Comparison of ENCODE assay signal across 24 mouse cellular contexts in genomic region chr3:83812863-83813262, GRCm38 (mm10). TPM values are rescaled to one million over a fixed set of nuclear protein-coding genes. Genes with fewer than 3 reads are reported as not detected.
DNase-seq lines count a peak whose midpoint lies in the region; ATAC-seq and TF ChIP-seq lines count a peak whose summit lies in the region.
"Had no signal": no experiment of that assay in that cellular context is flagged by ENCODE, and none has a peak within 500 bp of the region (broad histone marks: within the 10 kb centered on the region; RNA-seq: fewer than 3 reads in every experiment).

No protein-coding gene starts in this region.

- TF ChIP-seq CTCF in spleen, adult 2 months (IDR thresholded peaks at IDR 0.05; ENCODE audit: extremely low read depth, insufficient read depth, insufficient read length, insufficient replicate concordance): no peak

- H3K4me2 ChIP-seq in heart, embryonic 12.5 days: no peak overlapping the region
- no peak overlapping the region for H3K4me2 ChIP-seq in forebrain, embryonic 14.5 days (ENCODE audit: low read length)
- H3K4me2 ChIP-seq: forebrain, embryonic 13.5 days; hindbrain, embryonic 12.5 days had no signal

- H3K27ac ChIP-seq in heart, embryonic 12.5 days (ENCODE audit: poor library complexity, severe bottlenecking): no peak overlapping the region
- H3K27ac ChIP-seq in spleen, adult 2 months (ENCODE audit: insufficient read depth, low read length): peak overlapping the region; percentile 61; the same call in 1 of the 2 replicates
- no peak overlapping the region for H3K27ac ChIP-seq in forebrain, embryonic 14.5 days (ENCODE audit: low read depth, low read length)
- H3K27ac ChIP-seq: forebrain, embryonic 10.5 days; forebrain, embryonic 13.5 days; heart, adult 2 months; heart, embryonic 10.5 days; hindbrain, embryonic 12.5 days had no signal

- TF ChIP-seq POLR2A in spleen, adult 2 months (IDR thresholded peaks at IDR 0.05; ENCODE audit: low read depth, low read length): no peak

- no peak for ATAC-seq in cerebellum, adult (ENCODE audit: insufficient number of reproducible peaks, low FRiP score, low TSS enrichment)
- ATAC-seq in heart, embryonic 12.5 days (ENCODE audit: insufficient number of reproducible peaks, low FRiP score): no peak
- ATAC-seq in forebrain, embryonic 14.5 days: no peak
- ATAC-seq: activated CD4-positive, CD25-positive, alpha-beta regulatory T cell, adult 4 months; forebrain, embryonic 13.5 days; hindbrain, embryonic 16.5 days; inflammation-experienced regulatory T-cells, adult 6 months; intestine, embryonic 16.5 days had no signal

- H3K9me3 ChIP-seq in heart, embryonic 12.5 days (replicated peaks): no peaks in the 10 kb centered on the region
- H3K9me3 ChIP-seq in forebrain, embryonic 14.5 days (replicated peaks; ENCODE audit: control insufficient read depth, low read length): no peaks in the 10 kb centered on the region
- H3K9me3 ChIP-seq: forebrain, embryonic 10.5 days; forebrain, embryonic 13.5 days; heart, embryonic 10.5 days; hindbrain, embryonic 12.5 days had no signal

- H3K4me1 ChIP-seq in heart, embryonic 12.5 days (replicated peaks): no peaks in the 10 kb centered on the region
- peaks cover 17% of the 10 kb centered on the region; the same call in 1 of the 2 replicates for H3K4me1 ChIP-seq in spleen, adult 2 months (ENCODE audit: control insufficient read depth, insufficient read depth, insufficient read length)
- no peaks in the 10 kb centered on the region for H3K4me1 ChIP-seq in forebrain, embryonic 14.5 days (ENCODE audit: control insufficient read depth, insufficient read depth, low read length)
- H3K4me1 ChIP-seq: forebrain, embryonic 10.5 days; forebrain, embryonic 13.5 days; heart, embryonic 10.5 days; hindbrain, embryonic 12.5 days had no signal

- H3K27me3 ChIP-seq in heart, embryonic 12.5 days (replicated peaks): no peaks in the 10 kb centered on the region
- no peaks in the 10 kb centered on the region for H3K27me3 ChIP-seq in spleen, adult 2 months (ENCODE audit: control insufficient read depth, insufficient read depth, low read length)
- H3K27me3 ChIP-seq in forebrain, embryonic 14.5 days (replicated peaks; ENCODE audit: control insufficient read depth, insufficient read depth, low read length): no peaks in the 10 kb centered on the region
- H3K27me3 ChIP-seq: forebrain, embryonic 13.5 days; hindbrain, embryonic 12.5 days had no signal

- H3K9ac ChIP-seq in heart, embryonic 12.5 days: no peak overlapping the region
- no peak overlapping the region for H3K9ac ChIP-seq in forebrain, embryonic 14.5 days (ENCODE audit: low read length)
- H3K9ac ChIP-seq: forebrain, embryonic 13.5 days; hindbrain, embryonic 12.5 days had no signal

- H3K36me3 ChIP-seq in heart, embryonic 12.5 days: no peaks in the 10 kb centered on the region
- H3K36me3 ChIP-seq in spleen, adult 2 months (ENCODE audit: control insufficient read depth, insufficient read depth, low read length): no peaks in the 10 kb centered on the region
- H3K36me3 ChIP-seq in forebrain, embryonic 14.5 days (ENCODE audit: control insufficient read depth, insufficient read depth, low read length): no peaks in the 10 kb centered on the region
- H3K36me3 ChIP-seq: forebrain, embryonic 10.5 days; heart, embryonic 10.5 days; hindbrain, embryonic 12.5 days had no signal

- peak; percentile 4 for DNase-seq in cerebellum, adult 9-10 months
- DNase-seq in heart, adult 11 months: peak; percentile 52
- no peak for DNase-seq in spleen, adult 2 months (ENCODE audit: low read depth in 1 of 2, low spot score in 2 of 2)
- DNase-seq in spleen, postnatal 36 days (ENCODE audit: low spot score in 2 of 2): no peak
- DNase-seq in cerebellum, postnatal 4 days (ENCODE audit: low spot score in 2 of 2): no peak
- DNase-seq in forebrain, embryonic 14.5 days (ENCODE audit: low spot score): no peak
- DNase-seq: adrenal gland, postnatal 10 days; adrenal gland, postnatal 36 days; cerebellum, adult 18-20 months; cerebellum, adult 9-11 months; cerebellum, postnatal 25 days; gastrocnemius, postnatal 25 days; heart, adult 2 months; kidney, adult 18-20 months had no signal

- no peak overlapping the region for H3K4me3 ChIP-seq in heart, embryonic 12.5 days
- H3K4me3 ChIP-seq in spleen, adult 2 months (ENCODE audit: extremely low read depth, insufficient read depth, insufficient read length): no peak overlapping the region
- no peak overlapping the region for H3K4me3 ChIP-seq in forebrain, embryonic 14.5 days (ENCODE audit: low read depth, low read length)
- H3K4me3 ChIP-seq: forebrain, embryonic 10.5 days; forebrain, embryonic 13.5 days; heart, adult 2 months; heart, embryonic 10.5 days; hindbrain, embryonic 12.5 days had no signal

RNA-seq across cellular contexts. Expression of gene Tlr2, which starts 28.7 kb away (rescaled TPM):
- polyA plus RNA-seq in heart, embryonic 12.5 days (2016; fragmentation: Nextera tagmentation; extraction: Ambion mirVana): 2.6 and 2.8 TPM in 2 replicates
- polyA plus RNA-seq in spleen, adult 2 months (2012; rRNA removed): 4.1 and 4.7 TPM in 2 replicates
- polyA plus RNA-seq in forebrain, embryonic 14.5 days (2014; fragmentation: Nextera tagmentation; extraction: Ambion mirVana): 0.77 and 1.3 TPM in 2 replicates

RNA-seq across cellular contexts. Expression of gene Sfrp2, which starts 46.7 kb away (rescaled TPM):
- 141 and 179 TPM in 2 replicates for polyA plus RNA-seq in heart, embryonic 12.5 days (2016; fragmentation: Nextera tagmentation; extraction: Ambion mirVana)
- 0.77 and 1.2 TPM in 2 replicates for polyA plus RNA-seq in spleen, adult 2 months (2012; rRNA removed)
- 27.2 and 33.6 TPM in 2 replicates for polyA plus RNA-seq in forebrain, embryonic 14.5 days (2014; fragmentation: Nextera tagmentation; extraction: Ambion mirVana)

Comparison
In these comparisons a context has a peak if more than half of its experiments do, and no peak if none do; other contexts are left out.
1. DNase-seq: peak in cerebellum, adult 9-10 months (single experiment) and heart, adult 11 months (single experiment); none in spleen, adult 2 months (0 of 2), spleen, postnatal 36 days (0 of 2), cerebellum, postnatal 4 days (0 of 2) and forebrain, embryonic 14.5 days (single experiment).
2. RNA of gene Sfrp2, which starts 46.7 kb away (polyA plus RNA-seq): 141 to 179 TPM in heart, embryonic 12.5 days and 27.2 to 33.6 TPM in forebrain, embryonic 14.5 days; 0.77 to 1.2 TPM in spleen, adult 2 months; every median in the first group is over 10 times any median in the second.